Mouse (Mus musculus) heart, adult 2 months (tissue): ENCODE data around the gene Reln.

Source experiments
- CTCF ChIP-seq: fragments of 200-600 bp; IDR thresholded peaks from 2 replicates; pipeline ENCODE4 v1.8.1; 2022; ENCODE audit warnings: antibody characterized with exemption, mild to moderate bottlenecking, moderate library complexity
- EP300 ChIP-seq: fragments of 200-500 bp; IDR thresholded peaks from 2 replicates; pipeline ENCODE4 v1.6.1; 2011; ENCODE audit warnings: low read depth, low read length, control low read depth; ENCODE audit not compliant: insufficient read depth
- POLR2A ChIP-seq: fragments of 200-500 bp; IDR thresholded peaks from 2 replicates; pipeline ENCODE4 v1.6.1; 2011; ENCODE audit warnings: mild to moderate bottlenecking, low read depth, low read length, control low read depth; ENCODE audit not compliant: insufficient read depth

- no peak for TF ChIP-seq CTCF
- TF ChIP-seq POLR2A = no peak
- TF ChIP-seq EP300 = no peak
Measured at GRCm38 (mm10) chr5:21912835-21913530, 431.5 kb downstream of the Reln start.
